18 mouse cellular contexts compared by ENCODE assay signal in the genomic region with DNA sequence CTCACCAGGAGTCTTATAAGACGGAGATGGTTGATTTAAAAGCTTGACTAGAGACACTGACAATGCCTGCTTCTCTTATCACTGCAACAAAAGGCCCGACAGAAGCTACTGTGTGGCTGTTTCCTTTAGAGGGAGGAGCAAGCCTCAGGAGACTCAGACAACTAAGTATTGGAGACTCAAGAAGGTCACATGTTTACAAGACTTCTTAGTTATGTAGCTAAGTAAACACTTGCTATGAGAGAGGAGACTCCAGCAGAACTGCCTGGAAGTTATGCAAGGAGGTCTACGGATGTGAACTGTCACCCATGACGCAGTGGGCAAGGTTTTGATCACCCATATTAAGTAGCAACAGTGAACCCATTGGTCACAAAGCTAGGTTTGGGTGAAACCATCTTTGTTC.
"Had no signal": no experiment of that assay in that cellular context is flagged by ENCODE, and none has a peak within 500 bp of the region (broad histone marks: within the 10 kb centered on the region; RNA-seq: fewer than 3 reads in every experiment).

No protein-coding gene starts in this region.

- ATAC-seq: inflammation-experienced regulatory T-cells, adult 6 months; intestine, embryonic 16.5 days; midbrain, embryonic 13.5 days; midbrain, embryonic 16.5 days had no signal

- H3K4me3 ChIP-seq: layer of hippocampus, adult 2 months; limb, embryonic 10.5 days; limb, embryonic 13.5 days; liver, embryonic 13.5 days; lung, embryonic 15.5 days; megakaryocyte, embryonic 14.5 days; midbrain, embryonic 10.5 days; midbrain, embryonic 13.5 days; myocyte; neural tube, embryonic 13.5 days had no signal

- H3K27ac ChIP-seq: layer of hippocampus, adult 2 months; limb, embryonic 10.5 days; limb, embryonic 13.5 days; liver, embryonic 13.5 days; lung, embryonic 15.5 days; midbrain, embryonic 10.5 days; midbrain, embryonic 13.5 days; neural tube, embryonic 13.5 days had no signal

- H3K4me1 ChIP-seq: limb, embryonic 13.5 days; liver, embryonic 13.5 days; lung, embryonic 15.5 days; megakaryocyte, embryonic 14.5 days; midbrain, embryonic 10.5 days had no signal

- H3K4me2 ChIP-seq: limb, embryonic 13.5 days; liver, embryonic 13.5 days; lung, embryonic 15.5 days; midbrain, embryonic 13.5 days; neural tube, embryonic 13.5 days had no signal

- H3K27me3 ChIP-seq: limb, embryonic 13.5 days; liver, embryonic 13.5 days; lung, embryonic 15.5 days; midbrain, embryonic 13.5 days; neural tube, embryonic 13.5 days had no signal

- H3K36me3 ChIP-seq: liver, embryonic 13.5 days had no signal

- H3K9ac ChIP-seq: limb, embryonic 13.5 days; liver, embryonic 13.5 days; lung, embryonic 15.5 days; midbrain, embryonic 13.5 days; neural tube, embryonic 13.5 days had no signal

- H3K9me3 ChIP-seq: limb, embryonic 10.5 days; limb, embryonic 13.5 days; liver, embryonic 13.5 days; lung, embryonic 15.5 days; midbrain, embryonic 10.5 days; midbrain, embryonic 13.5 days; neural tube, embryonic 13.5 days had no signal

- DNase-seq: kidney, adult 18-20 months; kidney, adult 9 months; kidney, postnatal 14 days; kidney, postnatal 4 days; layer of hippocampus, adult 9-11 months; liver, embryonic 13.5 days had no signal
